Mouse (Mus musculus): ENCODE results near the gene Prkra.

Gene Prkra

DNA sequence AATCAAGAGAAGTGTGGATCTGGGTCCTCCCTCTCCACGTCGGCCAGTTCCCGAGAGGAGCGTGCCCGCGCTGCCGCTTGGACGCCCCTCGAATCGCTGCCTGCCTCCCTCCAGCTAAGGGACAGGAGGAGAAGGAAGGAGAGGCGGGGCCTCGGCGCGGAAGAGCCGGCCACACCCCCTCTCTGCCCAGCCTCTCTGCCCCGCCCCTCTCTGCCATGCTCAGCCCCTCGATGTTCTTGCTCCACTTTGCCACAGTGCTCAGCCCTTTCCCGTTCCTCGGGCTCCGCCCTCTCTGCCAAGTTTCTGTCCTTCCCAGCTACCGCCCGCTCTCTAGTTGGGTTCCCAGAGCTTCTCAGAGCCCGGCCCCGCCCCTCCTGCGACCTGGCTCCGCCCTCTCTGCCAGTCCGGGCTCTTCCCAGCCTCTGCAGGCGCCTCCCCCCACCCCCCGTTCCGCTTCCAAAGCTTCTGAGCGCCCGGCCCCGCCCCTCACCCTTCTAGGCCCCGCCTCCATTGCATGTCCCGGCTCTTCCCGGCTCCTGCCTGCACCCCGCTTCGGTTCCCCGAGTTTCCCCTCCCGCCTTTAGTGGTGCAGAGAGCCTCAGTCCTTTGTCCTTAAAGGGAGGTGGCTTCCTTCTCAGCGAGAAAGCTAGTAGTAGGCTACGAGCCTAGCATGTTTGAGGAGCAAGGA lies at the start of gene Prkra, which contains the start of gene Pjvk:
TSS of gene Prkra (minus strand) at position 133 of the 688 bp plus-strand sequence.
TSS of gene Pjvk (plus strand) at position 594 of the 688 bp plus-strand sequence.
- in situ Hi-C loops (cut with MboI, MseI), result no loop called here

DNA sequence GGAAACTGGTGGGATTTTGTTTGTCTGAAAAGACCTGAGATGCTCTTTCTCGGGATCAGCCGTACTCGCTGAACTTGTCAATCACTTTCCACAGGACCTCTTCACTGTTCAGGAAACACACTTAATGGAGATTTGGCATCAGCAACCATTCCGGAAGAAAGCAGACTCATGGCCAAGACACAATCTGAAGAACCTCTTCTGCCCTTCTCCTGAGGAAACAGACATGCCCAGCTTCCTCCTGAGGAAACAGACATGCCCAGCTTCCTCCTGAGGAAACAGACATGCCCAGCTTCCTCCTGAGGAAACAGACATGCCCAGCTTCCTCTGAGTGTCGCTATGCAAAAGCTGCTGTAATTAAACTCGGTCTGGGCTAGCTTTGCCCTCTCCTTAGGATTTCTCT lies 47.5 kb upstream of the Prkra start:
- in situ Hi-C loops (cut with MboI, MseI), result loop anchor here (10.0 kb wide), 1 partner anchor 1640 kb away; no protein-coding TSS in a partner anchor

DNA sequence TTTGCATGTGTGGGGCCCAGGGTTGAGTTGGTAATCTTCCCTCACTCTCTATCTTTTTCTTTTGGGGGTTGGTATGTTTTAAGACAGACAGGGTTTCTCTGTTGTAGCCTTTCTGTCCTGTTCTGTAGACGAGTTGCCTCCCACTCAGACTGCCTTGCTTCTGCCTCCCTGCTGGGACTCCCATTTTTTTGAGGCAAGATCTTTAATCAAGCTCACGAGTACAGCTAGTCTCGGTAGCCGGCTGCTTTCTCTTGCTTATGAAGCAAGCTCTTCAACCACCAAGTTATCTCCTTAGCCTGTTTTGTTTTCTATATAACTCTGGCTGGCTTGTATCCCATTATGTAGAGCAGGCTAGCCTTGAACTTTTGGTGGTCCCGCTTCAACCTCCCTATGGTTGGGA lies 46.0 kb upstream of the Prkra start:
- in situ Hi-C loops (cut with MboI, MseI), result loop anchor here (10.0 kb wide), 1 partner anchor 1639 kb away; no protein-coding TSS in a partner anchor

- in situ Hi-C loops (cut with MboI, MseI), result loop anchor here (10.0 kb wide), 1 partner anchor 1636 kb away; no protein-coding TSS in a partner anchor
Measured at GRCm38 (mm10) chr2:76690436-76691204, 42.8 kb upstream of the Prkra start.

- in situ Hi-C loops (cut with MboI, MseI), result loop anchor here (10.0 kb wide), 2 partner anchors 1247 to 1403 kb away; no protein-coding TSS in a partner anchor
Measured at GRCm38 (mm10) chr2:76688162-76688561, 40.3 kb upstream of the Prkra start.

GRCm38 (mm10) chr2:76687608-76688007 lies 39.8 kb upstream of the Prkra start:
- in situ Hi-C loops (cut with MboI, MseI), result loop anchor here (10.0 kb wide), 2 partner anchors 1247 to 1403 kb away; no protein-coding TSS in a partner anchor

- in situ Hi-C loops (cut with MboI, MseI), result loop anchor here (10.0 kb wide), 2 partner anchors 1248 to 1402 kb away; no protein-coding TSS in a partner anchor
Measured at GRCm38 (mm10) chr2:76686986-76687385, 39.2 kb upstream of the Prkra start.

DNA sequence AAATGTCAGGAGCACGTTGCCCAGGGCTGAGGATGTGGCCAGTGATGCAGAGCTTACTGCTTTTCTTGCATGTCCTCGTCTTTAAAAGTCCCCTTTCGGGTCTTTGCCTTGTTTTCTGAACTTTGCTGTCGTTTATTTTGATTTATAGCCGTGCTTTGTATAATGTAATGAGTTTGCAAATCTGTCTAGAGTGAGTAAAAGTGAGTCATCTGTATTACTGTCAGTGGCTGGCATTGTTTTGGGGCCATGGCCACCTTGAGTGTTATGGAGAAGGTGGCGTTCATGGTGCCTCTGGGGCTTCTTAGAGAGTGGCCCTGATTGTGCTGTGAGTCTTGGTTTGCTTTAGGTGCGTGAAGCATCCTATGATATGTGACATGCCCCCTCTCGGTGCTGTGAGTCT lies 34.5 kb upstream of the Prkra start:
- in situ Hi-C loops (cut with MboI, MseI), result loop anchor here (10.0 kb wide), 2 partner anchors 1252 to 1398 kb away; no protein-coding TSS in a partner anchor

DNA sequence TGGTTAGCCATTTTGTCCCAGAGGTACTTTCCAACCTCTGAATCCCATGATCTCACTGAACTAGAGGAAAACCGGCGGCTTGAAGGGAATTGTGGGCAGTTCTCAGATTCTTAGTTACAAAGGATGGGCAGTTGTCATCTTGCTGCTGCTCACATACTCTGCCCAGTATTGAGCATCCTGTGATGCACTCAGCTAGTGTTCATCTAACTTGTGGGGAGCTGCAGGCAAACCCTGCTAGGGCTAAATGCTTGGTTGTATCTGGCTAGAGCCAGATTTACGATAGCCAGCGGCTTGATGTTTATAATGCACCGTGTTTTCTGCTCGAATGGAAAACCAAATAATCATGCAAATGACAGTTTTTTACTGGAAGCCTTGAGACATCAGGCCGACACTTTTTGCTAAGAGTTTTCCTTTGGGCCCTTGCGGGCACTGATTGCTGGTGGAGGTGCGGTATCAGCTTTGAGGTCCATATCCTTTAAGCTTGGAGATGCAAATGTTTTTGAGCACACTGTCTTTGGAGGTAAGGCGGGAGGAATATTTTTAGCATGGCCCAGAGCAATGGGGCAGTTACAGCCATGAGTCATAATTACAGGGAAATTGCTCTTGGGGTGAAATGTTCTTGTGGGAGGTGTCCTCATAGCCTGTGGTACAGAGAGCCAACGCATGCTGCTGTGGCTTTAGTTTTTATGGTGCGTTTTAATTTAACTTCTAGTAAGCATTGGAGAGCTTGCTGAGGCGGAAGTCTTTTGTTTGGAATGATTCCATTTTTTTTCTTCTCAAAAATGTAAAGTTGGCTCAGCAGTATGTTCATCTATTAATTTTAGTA lies 28.8 kb upstream of the Prkra start:
- in situ Hi-C loops (cut with MboI, MseI), result no loop called here

GRCm38 (mm10) chr2:76675949-76676348 lies 28.1 kb upstream of the Prkra start:
- in situ Hi-C loops (cut with MboI, MseI), result no loop called here

DNA sequence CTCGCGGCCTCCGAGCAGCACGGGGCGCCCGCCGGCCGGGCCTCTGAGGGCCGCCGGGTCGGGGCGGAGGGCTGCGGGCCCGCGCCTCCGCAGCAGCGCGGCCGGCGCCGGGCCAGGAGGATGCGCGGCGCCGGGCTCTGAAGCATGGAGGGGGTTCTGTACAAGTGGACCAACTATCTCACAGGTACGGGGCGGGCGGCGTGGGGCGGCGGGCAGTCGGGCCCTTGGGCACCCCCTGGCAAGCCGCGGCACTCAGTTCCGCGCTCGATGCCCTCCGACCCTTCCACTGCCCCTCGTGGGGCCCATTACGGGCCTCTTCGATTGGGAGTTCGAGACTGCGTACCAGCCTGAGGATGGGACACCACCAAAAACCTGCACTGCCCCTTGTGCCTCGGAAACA lies 27.6 kb upstream of the Prkra start:
- in situ Hi-C loops (cut with MboI, MseI), result no loop called here

DNA sequence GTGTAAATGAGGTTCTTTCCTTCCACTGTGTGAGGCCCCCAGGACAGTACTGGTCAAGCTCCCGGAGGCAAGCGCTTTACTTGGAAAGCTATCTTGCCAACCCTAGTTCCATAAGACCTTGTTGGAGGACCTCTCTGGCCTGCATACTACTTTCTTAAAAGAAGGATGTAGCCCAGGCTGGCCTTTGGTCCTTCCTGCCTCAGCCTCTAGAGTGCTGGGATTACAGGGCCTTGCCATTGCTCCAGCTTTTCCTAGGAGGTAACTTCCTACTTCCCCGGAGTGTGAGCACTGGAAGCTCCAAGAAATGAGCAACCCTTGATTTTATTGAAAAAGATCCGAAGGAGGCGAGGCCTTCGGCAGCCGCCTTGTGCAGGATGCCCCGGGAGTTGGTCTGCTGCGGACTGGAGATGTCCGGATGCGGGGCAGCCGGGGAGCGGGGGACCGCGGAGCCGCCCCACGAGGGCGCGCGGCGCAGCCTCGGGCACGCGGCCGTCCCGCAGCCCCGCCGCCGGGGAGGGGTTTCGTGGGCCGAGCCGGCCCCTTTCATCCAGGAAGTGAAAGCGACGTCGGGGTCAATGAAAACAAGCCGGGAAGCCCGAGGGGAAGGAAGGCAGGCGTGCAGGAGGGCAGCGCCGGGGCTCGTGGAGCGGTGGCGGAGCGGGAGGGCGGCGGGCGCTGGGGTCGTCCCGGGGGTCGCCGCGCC lies 27.1 kb upstream of the Prkra start, which contains the start of gene Plekha3:
TSS of gene Plekha3 (plus strand) at position 557 of the 703 bp plus-strand sequence.
- in situ Hi-C loops (cut with MboI, MseI), result loop anchor here (5.0 kb wide), 1 partner anchor 592 kb away; no protein-coding TSS in a partner anchor

GRCm38 (mm10) chr2:76673472-76674081 lies 25.8 kb upstream of the Prkra start:
- in situ Hi-C loops (cut with MboI, MseI), result loop anchor here (5.0 kb wide), 1 partner anchor 594 kb away; no protein-coding TSS in a partner anchor

DNA sequence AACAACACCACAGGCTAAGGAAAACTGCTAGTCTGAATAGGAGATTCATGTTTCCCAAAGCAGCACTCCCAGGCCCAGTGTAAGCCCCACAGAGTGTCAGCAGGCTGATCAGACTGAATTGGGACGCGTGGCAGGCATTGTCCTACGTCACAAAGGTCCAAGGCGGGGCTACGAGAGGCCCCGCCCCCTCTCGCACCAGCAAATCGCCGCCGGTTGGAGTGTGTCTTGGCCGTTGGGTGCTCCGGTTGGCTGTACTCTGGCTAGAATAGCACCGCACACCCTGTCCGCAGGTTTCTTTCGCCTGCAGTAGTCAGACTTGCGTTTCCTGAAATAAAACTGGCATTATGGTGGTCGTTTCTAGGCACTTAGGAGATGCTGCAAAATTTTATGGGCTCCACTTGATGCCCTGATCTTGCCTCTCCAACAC lies 25.2 kb upstream of the Prkra start, which contains the start of gene Fkbp7:
TSS of gene Fkbp7 (minus strand) at position 151 of the 427 bp plus-strand sequence.
- in situ Hi-C loops (cut with MboI, MseI), result loop anchor here (5.0 kb wide), 1 partner anchor 594 kb away; no protein-coding TSS in a partner anchor

- in situ Hi-C loops (cut with MboI, MseI), result loop anchor here (5.0 kb wide), 1 partner anchor 595 kb away; no protein-coding TSS in a partner anchor
Measured at GRCm38 (mm10) chr2:76672134-76672745, 24.4 kb upstream of the Prkra start.

GRCm38 (mm10) chr2:76671641-76672040 lies 23.8 kb upstream of the Prkra start:
- in situ Hi-C loops (cut with MboI, MseI), result loop anchor here (5.0 kb wide), 1 partner anchor 596 kb away; no protein-coding TSS in a partner anchor

DNA sequence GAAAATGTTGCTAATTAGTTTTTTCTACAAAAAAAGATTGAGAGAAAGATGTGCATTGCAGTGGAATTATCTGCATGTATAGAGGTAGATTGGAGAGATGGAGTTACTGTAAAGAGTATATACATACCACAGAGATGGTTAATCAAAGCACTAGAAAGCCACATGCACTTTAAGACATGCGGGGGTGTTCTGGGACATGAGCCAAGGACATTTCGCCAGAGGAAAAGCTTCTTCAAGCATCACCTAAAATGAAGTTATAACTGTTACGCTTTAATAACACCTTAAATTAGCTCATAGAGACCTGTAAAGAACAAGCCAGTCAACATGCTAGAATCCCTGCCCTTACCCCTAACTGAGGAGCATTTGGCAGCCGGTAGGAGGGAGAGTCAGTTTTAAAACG lies 19.4 kb upstream of the Prkra start:
- in situ Hi-C loops (cut with MboI, MseI), result no loop called here

- in situ Hi-C loops (cut with MboI, MseI), result no loop called here
Measured at GRCm38 (mm10) chr2:76665531-76665930, 17.7 kb upstream of the Prkra start.

DNA sequence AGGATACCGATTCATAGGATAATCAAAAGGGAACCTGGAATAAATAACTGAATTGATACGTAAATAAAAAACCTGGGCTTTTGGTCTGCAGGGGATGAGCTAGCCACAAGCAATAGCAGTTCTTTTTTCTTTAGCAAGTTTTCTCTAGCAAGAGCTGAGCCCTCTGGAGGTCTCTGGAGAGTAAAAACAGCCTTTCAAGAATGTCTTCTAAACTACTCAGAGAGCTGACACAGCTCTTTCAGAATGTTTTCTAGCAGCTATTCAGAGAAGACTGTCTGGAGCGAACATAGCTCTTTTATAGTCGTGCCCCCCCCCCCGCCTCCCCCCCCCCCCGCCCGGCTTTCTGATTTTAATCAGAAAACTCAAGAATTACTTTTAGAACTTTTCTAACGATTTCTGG lies 11.6 kb upstream of the Prkra start:
- in situ Hi-C loops (cut with MboI, MseI), result no loop called here
